Mouse (Mus musculus) left cerebral cortex, adult 8-10 months (tissue): ENCODE measurements around the gene Nip7. TPM values are rescaled to one million over a fixed set of nuclear protein-coding genes. Genes with fewer than 3 reads are reported as not detected.
"Not testable (repeated sequence)": the region's sequence is repeated elsewhere in the genome, so short reads cannot be mapped to it uniquely, and the experiment has no call there.

Experiments
- DNase-seq, 2 experiments: peaks; one replicate each; pipeline ENCODE4 v3.0.0; 2022; ENCODE audit warnings: low spot score in 2 of 2
- microRNA-seq, 2 experiments: library from miRNA; unstranded; fragments of <30 nt; microRNA quantifications; one replicate each; pipeline ENCODE4 v1.2.0; 2022
- total RNA-seq, 4 experiments: library from RNA; stranded (reverse); gene quantifications; 2 replicates each; pipeline ENCODE4 v1.2.4; 2022

The Nip7 gene
- total RNA-seq, 4 experiments from 2014 or later: 43.3 to 54.1 (median 44.1) TPM

DNA sequence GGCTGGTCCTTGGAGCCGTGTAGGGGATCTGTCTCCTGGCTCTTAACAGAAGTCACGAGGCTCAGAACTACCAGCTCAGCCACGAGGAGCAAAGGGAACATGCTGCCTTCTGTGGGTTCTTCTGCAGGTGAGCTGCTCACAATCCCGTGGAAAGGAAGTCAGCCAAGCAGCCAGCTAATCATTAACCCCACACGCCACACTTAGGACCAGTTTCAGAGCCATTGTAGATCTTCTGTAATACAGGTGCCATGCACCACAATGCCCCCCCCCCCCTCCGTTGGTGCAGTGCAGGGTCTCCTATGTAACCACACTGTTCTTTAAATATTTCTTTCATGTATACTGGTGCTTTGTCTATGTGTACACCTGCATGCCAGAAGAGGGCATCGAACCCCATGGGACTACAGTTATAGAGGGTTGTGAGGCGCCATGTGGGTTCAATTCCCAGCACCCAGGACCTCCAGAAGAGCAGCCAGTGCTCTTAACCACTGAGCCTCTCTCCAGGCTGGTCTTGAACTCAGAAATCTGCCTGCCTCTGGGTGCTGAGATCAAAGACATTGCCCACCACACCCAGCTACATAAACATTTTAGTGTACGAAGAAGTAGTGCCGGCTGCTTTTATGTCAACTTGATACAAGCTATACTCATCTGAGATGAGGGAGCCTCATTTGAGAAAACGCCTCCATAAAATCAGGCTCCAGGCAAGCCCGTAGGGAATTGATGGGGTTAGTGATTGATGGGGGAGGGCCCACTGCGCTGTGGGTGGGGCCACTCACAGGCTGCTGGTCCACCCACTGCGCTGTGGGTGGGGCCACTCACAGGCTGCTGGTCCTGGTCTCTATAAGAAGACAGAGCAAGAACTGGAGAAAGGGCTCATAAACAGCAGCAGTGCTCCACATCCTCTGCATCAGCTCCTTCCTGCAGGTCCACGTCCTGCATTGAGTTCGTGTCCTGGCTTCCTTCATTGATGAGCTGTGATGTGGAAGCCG is 9.1 kb downstream of the Nip7 start, which contains the start of gene Tmed6:
Gene Tmed6 (minus strand): TSS at position 134 of the 986 bp plus-strand sequence.
- DNase-seq: no peak

DNA sequence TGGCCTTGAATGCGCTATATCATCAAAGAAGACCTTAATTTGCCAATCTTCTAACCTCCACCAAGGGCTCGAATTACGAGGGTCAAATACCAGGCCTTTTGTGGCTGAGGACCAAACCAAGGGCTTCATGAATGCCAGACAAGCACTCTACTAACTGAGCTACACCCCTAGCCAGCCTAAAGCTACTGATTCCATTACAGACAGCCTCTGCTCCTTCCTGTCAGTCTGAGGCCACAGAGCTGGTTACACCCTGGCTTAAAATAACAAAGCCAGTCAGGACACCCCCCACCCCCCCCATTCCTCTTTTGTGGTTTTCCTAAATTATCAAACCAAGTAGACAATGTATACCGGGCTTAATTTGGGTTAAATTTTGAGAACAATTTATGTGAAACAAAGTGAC is 17.0 kb downstream of the Nip7 start:
- DNase-seq: no peak

DNA sequence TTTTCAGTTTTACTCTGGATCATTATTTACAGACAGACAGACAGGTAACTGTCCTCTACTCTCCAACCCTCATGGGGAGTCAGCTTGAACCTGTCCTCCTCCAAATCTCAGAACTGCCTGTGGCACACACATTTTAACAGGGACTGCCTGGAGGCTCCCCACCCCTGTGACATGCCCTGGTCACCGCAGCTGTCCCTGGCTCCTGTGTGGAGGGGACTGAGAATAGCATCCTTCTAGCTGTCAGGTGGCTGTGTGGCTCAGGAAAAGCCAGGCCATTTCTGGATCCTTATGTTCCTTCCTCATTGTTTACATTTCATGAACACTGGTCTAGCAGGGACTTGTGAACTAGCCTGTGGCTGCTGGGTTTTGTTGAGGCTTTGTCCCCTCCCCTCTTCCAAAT is 17.5 kb downstream of the Nip7 start:
- no peak for DNase-seq

DNA sequence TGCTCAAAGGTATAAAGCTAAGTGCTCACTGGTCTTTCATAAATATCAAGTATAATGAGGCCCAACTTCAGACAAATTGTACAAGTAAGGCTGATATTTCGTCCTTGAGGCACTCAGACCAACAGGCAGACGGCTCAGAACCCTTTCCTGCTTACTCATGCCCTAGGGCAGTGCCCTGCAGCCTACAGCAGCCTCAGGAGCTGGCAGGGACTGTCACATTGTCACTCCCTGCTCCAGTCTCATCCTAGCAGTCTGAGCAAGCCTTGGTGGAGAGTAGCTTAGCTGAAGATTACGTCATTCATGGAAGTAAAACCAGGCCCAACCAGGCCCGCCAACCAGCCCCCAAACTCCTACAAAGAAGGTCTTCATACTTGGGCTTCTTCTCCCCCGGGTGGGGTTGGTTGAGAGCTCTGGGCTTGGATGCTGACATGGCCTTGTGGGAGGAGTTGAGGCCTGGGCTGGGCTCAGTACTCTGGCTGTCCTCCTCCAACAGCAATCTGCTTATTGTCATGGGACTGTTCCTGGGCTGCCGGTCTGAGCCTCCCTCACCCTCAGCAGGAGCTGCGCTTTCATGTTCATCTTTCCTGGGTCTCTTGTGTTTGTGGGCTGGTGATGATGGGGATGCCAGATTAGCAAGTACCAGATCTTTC is 19.7 kb downstream of the Nip7 start:
- no peak for DNase-seq

DNA sequence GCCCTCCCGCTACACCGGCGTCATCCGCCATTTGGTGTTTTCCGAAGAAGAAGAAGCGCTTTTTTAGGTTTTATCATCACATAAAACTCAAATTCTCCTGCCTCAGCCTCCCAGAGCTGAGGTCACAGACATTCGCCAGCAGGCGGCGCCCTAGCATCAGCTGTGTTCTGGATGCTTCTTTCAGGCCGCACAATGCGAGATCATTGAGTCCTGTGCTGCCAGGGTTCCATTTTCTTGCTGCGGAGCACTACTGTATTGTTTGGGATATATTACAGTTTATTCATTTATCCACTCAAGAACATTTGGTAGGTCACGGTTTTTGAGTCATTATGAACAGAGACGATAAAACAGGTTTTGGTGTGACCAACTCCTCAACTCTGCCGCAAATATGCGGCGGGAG is 28.7 kb downstream of the Nip7 start:
- DNase-seq: no peak

DNA sequence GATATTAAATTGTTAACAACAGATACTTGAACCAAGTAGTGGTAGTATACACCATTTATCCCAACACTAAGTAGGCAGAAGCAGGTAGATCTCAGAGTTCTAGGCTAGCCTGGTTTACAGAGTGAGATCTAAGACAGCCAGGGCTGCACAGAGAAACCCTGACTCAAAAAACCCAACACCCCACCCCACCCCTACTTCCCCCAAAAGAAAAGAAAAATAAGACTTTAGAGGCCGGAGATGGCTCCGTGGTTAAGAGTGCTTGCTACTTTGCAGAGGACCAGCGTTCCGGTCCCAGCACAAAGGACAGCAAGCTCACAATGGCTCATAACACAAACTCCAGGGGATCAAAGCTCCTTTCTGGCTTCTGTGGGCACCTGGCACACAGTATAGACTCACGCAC is 29.3 kb downstream of the Nip7 start:
- no peak for DNase-seq

DNA sequence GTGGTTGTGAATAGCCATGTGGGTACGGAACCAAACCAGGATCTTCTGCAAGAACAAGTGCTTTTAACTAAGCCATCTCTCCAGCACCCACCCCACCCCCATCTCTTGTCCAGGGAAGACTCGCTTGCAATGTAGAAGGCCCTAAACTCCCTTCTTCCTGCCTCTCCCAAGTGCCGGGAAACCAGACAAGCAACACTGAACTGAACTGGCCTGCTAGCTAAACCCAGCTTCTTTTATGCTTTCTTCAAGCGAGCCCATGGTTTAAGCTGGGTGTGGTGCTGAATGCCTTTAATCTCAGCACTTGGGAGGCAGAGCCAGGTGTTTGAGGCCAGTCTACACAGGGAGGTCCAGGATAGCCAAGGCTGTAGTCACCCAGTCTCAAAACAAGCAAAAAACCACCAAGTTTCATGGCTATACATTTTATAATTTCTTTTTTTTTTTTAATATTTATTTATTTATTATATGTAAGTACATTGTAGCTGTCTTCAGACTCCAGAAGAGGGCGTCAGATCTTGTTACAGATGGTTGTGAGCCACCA is 31.9 kb downstream of the Nip7 start:
- no peak for DNase-seq

DNA sequence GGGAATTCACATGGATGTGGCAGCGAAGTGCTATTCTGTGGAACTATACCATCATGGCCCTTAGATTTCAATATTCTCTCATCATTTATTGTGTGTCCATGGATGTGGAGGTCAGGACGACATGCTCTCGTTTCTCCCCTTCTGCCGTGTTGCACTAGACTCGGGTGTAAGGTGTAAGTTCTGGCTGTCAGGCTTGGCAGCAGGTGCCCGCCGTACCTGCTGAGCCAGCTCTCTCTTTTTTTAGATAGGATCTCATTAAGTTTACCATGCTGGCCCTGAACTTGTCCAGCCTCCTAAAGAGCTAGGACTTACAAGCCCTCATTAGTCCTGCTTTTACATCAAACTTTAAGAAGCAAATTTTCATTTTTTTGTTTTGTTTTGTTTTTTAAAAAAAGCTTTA is 33.9 kb downstream of the Nip7 start:
- DNase-seq: no peak

DNA sequence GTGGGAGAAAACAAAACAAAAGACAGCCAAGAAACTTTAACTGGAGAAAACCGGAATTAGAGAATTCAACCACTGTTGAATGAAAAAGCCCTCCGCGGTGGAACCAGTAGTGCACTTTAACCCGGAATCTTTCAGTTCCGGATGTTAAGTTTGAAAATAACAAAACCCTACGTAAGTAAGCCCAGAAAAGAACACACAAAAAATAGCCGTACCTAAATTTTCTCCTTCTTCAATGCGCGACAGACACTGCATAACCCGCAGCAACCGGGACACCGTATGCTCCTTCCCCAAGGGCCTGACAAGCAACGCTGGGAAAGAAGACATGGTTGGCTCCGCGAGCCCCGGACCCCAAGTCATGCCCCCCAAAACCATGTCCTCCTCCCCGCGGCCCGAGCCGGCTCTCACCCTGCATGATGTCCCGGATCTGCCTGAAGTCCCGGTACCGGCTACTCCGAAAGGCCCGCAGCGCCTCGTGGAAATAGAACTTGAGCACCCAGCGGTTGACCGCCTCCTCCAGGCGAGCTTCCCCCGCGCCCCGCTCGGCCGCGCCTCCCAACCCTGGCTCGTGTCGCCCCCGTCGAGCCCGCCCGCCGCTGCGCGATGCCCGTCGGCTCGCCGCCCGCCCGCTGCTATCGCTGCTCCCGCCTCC is 39.2 kb downstream of the Nip7 start:
- peak in 1 of 2 experiments; percentile 52 for DNase-seq

DNA sequence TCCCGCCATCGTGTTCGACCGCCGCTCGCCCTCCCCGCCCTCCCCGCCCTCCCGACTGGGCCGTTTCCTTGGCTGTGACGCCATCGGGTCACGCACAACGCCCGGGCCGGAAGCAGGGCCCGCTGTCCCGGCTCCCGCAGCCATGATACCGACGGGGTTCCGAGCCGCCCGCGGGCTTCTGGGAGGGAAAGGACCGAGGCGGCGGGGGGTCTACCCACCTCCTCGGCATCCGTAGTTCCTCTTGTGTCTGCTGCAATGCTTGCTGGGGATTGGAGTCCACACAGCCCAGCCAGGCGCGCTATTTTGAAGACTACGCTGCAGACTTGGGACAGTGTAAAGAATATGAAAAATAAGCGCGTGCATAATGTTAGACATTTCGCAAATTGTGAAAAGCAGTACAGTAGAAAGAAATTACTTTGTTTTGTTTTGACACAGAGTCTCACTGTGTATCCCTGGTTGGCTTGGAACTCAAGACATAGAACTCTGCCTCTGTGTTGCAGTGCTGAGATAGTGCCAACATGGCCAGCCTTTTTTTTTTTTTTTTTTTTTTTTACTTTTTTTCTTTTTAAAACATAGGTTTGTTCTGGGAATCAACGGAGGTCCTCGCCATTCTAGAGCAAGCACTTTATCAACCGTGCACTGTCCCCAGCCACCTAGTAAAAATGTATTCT is 39.8 kb downstream of the Nip7 start, which contains the start of gene Terf2:
Gene Terf2 (minus strand): TSS at position 182 of the 671 bp plus-strand sequence.
- DNase-seq: peak; percentile 80 to 96

DNA sequence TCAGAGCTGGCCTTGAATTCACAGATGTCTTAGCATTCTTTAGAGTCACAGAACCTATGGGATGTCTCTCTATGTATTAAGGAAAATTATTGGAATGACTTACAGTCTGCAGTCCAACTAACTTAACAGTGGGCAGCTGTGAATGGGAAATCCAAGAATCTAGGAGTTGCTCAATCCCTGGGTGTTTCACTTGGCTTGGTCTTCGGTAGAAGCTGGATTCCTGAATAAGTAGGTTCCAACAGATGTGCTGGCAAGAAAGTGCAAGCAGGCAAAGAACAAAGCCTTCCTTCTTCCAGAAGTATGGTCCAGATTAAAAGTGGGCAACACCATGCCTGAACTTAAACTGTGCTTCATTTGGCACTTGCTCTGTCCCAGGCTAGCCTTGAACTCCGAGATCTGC is 44.0 kb downstream of the Nip7 start:
- no peak for DNase-seq

DNA sequence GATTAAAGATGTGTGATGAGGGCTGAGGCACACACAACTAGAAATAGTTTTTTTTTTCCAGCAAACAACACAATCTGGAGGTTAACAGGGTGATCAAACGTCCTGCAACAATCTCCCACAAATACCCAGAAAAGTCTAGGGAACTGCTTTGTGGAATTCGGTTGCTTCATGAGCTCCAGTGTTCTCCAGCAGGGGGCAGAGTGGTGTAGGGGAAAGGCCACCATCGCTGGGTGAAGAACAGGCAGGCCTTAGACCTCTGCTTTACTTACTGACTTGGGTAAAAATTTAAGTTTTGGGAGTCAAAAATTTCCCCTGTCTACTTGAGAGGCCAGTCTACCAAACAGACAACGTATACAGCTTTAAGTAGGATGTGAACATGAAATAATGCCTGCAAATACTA is 47.9 kb downstream of the Nip7 start:
- DNase-seq: peak in 1 of 2 experiments; percentile 51

DNA sequence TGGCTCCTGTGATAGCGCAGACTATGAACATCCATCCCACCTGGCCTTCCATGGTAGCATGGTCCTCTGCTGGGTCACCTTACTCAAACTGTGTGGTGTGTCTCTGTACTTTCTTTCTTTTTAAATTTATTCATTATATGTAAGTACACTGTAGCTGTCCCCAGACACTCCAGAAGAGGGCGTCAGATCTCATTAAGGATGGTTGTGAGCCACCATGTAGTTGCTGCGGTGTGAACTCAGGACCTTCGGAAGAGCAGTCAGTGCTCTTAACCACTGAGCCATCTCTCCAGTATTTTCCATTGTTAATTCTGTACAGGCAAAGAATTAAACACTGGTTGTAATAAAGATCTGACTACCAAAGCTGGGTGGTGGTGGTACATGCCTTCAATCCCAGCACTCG is 51.4 kb downstream of the Nip7 start:
- DNase-seq: not testable (repeated sequence)

DNA sequence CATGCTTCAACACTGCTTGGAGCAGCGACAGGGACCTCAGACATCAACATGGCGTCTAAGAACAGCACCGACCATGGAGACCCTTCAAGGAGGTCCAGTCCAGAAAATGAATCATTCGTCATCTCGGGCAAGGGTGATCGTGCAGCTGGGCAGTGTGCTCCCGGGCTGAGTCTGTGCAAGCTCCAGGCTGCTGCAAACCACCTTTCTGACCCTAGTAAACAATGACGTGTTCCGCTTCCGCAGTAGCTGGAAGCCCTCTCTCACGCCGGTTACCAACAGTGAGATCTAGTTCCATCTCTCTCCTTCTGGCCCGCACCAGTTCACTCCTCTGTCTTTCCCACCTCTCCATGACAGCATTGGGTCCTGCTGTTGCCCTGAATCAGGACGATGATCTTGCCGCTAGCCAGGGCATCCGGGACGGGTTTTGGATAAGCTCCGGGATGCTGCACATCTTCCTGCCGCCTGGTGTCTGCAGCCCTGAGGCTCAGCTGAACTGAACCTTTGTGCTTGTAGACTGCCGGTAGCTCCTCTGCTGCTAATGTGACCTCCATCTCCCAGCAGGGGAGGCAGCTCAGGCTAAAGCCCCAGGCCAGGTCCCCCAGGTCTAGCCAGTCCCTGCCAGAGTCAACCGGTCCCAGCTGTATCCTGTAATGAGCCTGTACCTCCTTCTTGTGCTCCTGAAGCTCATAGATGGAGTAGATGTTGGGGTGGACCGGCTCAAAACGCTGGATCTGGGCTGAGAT is 52.5 kb downstream of the Nip7 start:
- DNase-seq: no peak

DNA sequence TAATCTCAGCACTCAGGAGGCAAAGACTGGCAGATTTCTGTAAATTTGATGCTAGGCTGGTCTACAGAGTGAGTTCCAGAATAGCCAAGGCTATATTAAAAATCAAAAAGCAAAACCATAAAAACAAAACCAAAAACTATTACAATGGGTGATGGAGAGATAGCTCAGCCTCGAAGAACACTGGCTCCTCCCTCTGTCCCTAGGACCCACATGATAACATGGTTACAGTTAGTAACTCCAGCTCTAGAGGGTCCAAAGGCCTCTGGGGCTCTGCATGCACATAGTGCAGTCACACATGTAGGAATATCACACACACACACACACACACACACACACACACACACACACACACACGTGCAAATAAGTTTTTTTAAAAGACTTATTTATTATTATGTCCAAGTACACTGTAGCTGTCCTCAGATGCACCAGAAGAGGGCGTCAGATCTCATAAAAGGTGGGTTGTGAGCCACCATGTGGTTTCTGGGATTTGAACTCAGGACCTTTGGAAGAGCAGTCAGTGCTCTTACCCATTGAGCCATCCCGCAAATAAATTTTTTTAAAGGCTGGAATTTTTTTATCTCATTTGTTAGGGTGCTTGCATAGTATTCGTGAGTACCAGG is 53.2 kb downstream of the Nip7 start:
- no peak for DNase-seq

Small RNAs within 50 kb of the gene (microRNA-seq; reads per million reads assigned to microRNA genes)
- 0.42 to 1.5 reads per million in 2 experiments for gene Mir7075

Other genes with a start within 250 kb of the Nip7 start
- gene Has3, start 186.6 kb upstream of the Nip7 start, total RNA-seq: 1 to 10 TPM; 1.2 to 3.1 (median 1.7) TPM
- gene Utp4, start 163.2 kb upstream of the Nip7 start, total RNA-seq: 10 to 100 TPM; 31.8 to 37.7 (median 33.7) TPM
- gene Sntb2, start 121.1 kb upstream of the Nip7 start, total RNA-seq: 10 to 100 TPM; 17.4 to 18.9 (median 18.9) TPM
- 100 to 1,000 TPM; 115 to 126 (median 119) TPM for gene Vps4a, start 25.7 kb upstream of the Nip7 start, total RNA-seq
- 10 to 100 TPM; 24.2 to 29.8 (median 27.6) TPM for gene Pdf, start 8.3 kb upstream of the Nip7 start, total RNA-seq
- 10 to 100 TPM; 25.3 to 26.4 (median 26.3) TPM for gene Cog8, start 188 bp upstream of the Nip7 start, total RNA-seq
- gene Tmed6, start 8.8 kb downstream of the Nip7 start, total RNA-seq: not detected
- gene Terf2, start 39.7 kb downstream of the Nip7 start, total RNA-seq: 10 to 100 TPM; 37.2 to 42.3 (median 38.5) TPM
- gene Cyb5b, start 93.8 kb downstream of the Nip7 start, total RNA-seq: 100 to 1,000 TPM; 101 to 106 (median 102) TPM
- 10 to 100 TPM; 46.1 to 69.6 (median 60.0) TPM for gene Nfat5, start 236.6 kb downstream of the Nip7 start, total RNA-seq